Mouse (Mus musculus) CD4-positive, CD25-positive, alpha-beta regulatory T cell, adult 2 months (primary cell): ENCODE measurements at regions not wholly inside any gene's neighbourhood (a gene's known extent, or its start where the extent isn't known, plus 50 kb on each side); places are given as distances from the start of the nearest gene placed in this dataset.
A peak's percentile ranks its signal among the peaks of the same experiment; 100 is the strongest.

Experiments used
- DNase-seq: peaks from one replicate; pipeline ENCODE4 v3.0.0-alpha.2; 2012; ENCODE audit warnings: low read depth, low spot score

- DNase-seq: no peak
Observed at GRCm38 (mm10) chr14:80244640-80245302, 260.9 kb downstream of the Olfm4 start.

DNA sequence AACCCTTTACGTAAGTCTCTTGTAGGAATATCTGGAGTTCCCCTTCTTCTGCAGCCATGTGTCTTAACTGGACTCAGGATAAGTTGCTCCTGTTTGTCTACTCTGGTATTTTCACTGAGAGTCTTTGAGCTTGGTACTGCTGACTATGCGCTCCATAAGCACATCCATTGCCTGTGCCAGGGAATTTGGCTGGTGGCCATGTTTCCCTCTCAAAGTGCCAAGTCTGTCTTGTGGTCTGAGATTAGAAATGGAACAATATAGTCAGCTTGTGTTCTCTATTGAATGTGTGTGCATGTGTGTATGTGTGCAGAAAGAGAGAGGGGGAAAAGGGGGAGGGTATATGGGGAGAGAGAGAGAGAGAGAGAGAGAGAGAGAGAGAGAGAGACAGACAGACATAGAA lies 263.7 kb downstream of the Olfm4 start:
- DNase-seq: no peak

DNA sequence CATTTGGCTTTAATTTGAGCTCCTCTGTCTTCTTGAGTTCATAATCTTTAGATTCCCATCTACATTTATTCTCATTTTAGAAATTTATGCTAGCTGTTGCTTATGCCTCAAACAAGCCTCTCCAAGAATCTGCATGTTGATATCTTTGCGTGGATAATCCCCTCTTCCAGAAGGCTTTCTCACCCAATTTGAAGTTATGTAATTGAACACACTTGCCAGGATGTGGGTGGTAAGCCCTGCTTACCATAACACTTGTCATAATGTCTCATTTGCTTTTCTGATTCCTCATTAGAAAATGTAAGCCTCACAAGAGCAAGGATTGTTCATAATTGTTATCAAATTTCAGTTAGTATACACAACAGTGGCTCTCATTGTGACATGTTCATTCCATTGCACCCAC lies 266.0 kb downstream of the Olfm4 start:
- no peak for DNase-seq

DNA sequence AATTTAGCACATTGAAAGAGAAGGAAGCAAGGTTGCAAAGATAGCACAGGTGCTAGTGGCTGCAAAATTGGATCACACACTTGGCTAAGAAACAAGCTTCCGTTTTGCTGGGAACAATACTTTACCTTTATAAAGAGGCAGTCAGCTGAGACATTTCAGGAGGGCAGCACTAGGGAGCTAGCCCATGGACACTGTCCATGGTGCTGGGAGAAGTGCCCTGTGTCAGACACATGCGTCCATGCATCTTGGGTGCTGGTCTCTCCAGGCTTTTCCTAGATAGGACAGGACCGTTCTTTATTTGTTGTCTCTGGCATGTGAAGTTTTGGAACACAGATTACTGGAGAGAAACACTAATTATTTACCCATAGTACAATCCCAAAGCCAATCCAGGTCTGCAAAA lies 273.2 kb downstream of the Olfm4 start:
- DNase-seq: no peak

- DNase-seq: no peak
Observed at GRCm38 (mm10) chr14:80263173-80263572, 279.3 kb downstream of the Olfm4 start.

- DNase-seq: no peak
Observed at GRCm38 (mm10) chr14:80265081-80265480, 281.2 kb downstream of the Olfm4 start.

GRCm38 (mm10) chr14:80269179-80269951 lies 285.5 kb downstream of the Olfm4 start:
- peak; percentile 1 for DNase-seq

DNA sequence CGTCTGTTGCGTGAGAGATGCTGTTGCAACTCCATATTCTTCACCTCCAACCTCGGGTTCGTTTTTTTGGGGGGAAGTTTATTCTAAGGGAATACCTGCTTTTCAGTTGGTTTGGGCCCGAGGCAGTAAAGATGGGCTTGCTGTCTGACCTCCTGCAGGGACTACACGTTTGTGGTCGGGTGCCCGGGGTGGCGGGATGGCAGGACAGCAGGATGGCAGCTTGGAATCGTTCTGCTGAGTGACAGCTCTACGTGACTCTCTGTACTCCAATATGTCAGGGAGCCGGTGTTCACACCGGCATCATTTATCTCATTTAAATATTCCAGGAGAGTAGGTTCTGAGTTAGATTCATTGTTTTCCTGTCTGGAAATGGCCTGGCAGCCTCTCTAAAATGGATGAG lies 286.2 kb downstream of the Olfm4 start:
- no peak for DNase-seq

DNA sequence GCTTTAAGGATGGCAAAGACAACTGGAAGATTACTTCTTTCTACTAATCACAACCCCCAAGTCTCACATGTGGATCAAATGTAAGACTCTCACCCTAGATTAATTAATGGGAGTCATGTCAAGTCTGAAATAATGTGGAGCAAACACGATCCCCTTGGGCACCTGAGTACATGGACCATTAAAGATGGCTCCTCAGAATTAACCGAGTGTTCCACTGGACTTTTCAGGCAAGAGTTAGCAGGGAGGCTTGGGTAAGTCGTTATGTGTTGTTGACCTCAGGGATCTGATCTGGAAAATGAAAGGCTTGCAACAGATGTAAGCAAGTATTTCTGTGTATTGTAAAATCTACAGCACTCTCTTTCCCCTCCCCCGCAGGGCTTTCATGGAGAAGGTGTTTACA lies 296.3 kb downstream of the Olfm4 start:
- no peak for DNase-seq

- no peak for DNase-seq
Observed at GRCm38 (mm10) chr14:80283726-80284125, 299.8 kb downstream of the Olfm4 start.

GRCm38 (mm10) chr14:80291360-80291759 lies 307.5 kb downstream of the Olfm4 start:
- no peak for DNase-seq

DNA sequence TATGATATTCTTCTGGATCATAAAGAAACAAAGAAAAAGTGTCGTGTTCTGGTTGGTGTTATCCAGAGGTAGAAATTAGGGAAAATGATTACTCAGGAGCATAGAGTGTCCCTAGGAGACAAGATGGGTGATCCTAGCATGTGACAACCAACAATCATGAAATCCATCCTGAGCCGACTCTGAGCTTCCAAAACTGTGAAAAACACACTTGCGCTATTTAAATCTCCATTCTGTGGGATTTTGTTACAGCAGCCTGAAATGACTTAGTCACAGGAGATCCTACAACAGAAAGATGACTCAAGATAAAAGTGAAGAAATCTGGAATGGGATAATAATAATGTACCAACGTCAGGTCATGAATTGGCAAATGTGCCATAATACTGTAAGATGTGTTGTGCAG lies 309.5 kb downstream of the Olfm4 start:
- no peak for DNase-seq

DNA sequence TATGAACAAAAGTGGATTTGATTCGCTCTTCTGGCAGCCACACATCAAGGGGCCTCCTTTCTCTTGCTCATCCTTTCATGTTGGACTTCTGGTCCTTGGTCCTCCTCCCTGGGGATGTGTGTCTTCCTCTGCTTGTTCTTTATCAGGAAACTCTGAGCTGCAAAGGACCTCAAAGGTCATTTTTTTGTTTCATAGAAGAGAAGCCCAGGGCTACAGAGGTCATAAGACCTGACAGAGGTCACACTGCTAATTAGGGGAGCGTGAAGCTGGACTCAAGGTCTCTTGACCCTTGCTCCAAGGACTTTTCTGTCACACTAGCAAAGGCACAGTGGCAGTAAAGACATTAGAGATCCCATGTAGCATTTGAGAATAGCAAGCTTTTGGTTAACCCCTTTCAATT lies 345.8 kb downstream of the Olfm4 start:
- DNase-seq: no peak

GRCm38 (mm10) chr14:80362024-80362622 lies 378.2 kb downstream of the Olfm4 start:
- DNase-seq: no peak

DNA sequence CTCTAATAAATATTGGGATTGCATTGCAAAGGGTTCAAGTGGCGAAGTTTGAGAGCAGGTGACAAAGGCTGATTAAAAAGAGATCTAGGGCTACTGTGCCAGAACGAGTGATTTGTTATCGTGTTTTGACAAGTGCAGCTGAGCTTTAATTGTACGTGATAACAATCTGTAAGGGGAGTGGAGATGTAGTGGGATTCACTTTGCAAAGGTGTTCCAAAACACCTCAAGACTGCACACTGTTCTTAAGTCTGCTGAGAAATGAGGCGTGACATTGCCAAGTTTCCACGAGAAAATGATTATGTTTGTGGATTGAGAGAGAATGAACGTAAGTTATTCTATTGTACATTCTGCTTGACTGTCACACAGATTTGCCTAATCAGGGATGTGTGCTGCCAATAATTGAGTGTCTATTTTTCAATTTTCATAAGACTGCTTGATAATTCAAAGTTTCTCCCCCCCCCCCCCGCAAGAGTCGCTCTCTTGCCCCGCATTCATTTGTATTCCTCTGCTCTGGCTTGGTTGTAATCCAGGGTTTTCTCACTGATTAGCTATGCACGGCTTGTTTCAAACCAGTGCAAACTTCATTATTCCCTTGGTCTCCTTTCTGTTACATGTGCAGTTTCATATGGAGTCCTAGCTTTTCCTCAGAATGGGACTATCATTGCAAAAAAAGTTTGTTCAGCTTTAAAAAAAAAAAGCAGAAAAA lies 385.7 kb downstream of the Olfm4 start:
- DNase-seq: no peak

- DNase-seq: no peak
Observed at GRCm38 (mm10) chr14:80374290-80374689, 390.4 kb downstream of the Olfm4 start.

DNA sequence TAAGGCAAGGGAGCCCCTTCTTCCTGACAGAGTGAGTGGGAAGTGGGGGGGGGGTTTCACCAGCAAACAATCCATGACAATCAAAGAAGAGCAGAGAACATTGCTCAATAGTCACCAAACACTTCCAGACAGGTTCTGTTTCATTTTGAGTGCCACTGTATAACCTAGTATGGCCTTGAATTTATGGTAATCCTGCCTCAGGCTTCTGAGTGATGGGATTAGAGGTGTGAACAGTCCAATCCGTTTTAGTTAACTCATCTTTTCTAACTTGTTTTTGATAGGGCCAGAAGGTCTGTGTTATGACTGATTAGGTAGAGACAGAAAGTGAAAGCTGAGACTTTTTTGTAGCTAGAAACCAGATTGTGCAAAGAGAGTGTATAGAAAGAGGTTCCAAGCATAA lies 393.2 kb downstream of the Olfm4 start:
- no peak for DNase-seq

DNA sequence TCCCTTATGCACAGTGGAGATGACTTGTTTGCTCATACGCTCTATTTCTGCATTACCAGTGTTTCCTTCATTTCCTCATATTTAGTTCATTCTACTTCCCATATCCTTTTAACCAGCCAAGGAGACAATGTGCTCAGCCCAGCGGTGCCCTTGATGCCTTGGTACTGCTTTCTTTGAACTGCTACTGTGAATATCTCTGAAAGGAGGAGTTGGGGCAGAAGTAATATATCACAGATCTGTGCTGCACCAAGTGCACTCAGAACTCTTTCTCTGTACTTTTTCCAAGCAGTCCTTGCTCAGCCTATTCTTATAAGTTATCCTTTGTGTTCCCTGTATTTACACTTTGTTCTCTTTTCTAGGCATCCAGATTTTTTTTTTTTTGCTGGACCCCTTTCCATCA lies 407.5 kb downstream of the Olfm4 start:
- DNase-seq: no peak

DNA sequence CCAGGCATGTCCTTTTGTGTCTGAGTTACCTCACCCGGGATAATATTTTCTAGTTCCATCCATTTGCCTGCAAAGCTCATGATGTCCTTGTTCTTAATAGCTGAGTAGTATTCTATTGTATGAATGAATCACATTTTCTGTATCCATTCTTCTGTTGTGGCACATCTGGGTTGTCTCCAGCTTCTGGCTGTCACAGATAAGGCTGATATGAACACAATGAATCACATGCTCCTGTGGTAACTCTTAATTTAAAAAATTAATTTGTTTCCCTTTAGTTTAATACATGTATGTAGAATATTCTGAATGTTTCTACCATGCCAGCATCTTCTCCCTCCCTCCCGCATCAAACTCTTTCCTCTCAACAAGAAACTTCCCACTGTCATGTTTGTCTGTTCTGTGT lies 424.4 kb downstream of the Olfm4 start:
- no peak for DNase-seq

DNA sequence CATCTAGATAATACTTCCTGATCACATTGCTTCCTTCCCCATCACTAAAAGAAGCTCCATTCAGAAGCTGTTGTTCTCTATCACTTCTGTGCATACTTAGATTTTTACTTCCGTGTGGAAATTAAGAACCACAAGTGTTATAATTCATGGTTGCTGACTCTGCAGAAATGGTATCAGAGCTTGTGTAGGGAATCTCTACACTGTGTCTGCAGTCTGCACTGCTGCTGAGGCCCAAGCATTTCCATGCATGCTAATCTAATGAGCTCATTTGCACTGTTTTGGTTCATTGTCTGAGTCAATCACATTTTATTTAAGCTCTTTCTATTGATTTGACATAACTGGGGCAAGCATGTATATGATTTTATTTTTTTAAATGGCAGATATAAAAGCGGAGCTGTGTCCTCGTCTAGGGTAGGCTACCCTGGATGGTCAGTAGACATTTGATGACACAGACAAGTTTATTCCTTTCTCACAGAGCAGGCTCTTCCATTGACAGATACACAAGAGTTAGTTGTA lies 435.0 kb downstream of the Olfm4 start:
- DNase-seq: no peak

- DNase-seq: no peak
Observed at GRCm38 (mm10) chr14:80443820-80444219, 459.9 kb downstream of the Olfm4 start.

DNA sequence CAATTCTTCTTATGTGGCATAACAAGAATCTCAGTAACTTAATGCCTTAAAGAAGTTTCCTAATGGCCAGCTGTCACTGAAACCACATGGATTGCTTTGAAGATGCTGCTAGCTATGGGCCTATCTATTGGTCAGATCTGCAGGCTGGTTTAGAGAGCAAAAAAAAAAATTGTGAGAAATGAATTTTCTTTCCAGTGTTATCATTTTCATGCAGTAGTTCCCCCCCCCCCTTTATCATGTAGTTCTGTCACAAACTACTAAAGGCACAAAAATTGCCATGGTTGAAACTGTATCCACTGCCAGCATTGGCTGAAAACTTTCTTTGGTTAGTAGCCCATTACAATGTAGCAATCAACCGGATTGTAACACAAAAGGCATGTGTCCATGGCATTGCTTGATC lies 487.6 kb downstream of the Olfm4 start:
- DNase-seq: no peak
